Mouse (Mus musculus): ENCODE results near the gene Mogat2. TPM values are rescaled to one million over a fixed set of nuclear protein-coding genes. Genes with fewer than 3 reads are reported as not detected.

Gene Mogat2
- total RNA-seq, 2 experiments from 2014 or later, result not detected

DNA sequence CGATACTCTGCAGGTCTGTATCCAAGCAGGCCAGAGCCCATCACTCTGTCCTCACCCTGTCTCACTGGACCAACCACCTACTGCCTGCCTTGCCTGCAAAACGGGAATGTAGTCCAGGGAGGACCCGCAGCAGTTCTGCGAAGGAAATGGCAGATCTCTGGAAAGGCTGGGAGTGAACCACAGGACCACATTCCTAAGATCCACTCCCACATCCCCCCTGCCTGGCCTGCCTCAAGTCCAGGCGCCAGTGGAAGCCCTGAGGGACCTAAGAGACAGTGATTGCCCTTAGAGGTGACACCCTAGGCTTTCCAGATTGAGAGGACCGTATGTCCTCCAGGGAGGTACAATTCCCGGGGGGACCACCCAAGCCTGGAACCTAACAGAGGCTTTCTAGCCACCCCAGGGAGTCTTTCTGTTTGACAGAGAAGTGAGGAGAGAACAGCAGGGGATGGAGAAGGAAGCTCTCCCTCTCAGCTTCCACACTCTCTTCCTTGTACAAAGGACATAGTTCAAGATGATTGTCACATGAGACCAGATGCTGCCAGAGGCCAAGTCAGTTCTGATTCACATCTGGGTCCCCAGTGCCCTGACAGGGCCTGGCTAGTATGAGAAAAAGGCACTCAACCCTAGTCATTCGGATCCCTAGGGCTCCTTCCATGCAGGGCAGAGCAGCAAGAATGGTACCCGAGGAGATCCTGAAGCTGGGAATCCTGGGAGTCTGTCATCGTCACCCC is 66.5 kb downstream of the Mogat2 start:
- no peak for DNase-seq
- intact Hi-C loops (cut with DNase I), result no loop called here

DNA sequence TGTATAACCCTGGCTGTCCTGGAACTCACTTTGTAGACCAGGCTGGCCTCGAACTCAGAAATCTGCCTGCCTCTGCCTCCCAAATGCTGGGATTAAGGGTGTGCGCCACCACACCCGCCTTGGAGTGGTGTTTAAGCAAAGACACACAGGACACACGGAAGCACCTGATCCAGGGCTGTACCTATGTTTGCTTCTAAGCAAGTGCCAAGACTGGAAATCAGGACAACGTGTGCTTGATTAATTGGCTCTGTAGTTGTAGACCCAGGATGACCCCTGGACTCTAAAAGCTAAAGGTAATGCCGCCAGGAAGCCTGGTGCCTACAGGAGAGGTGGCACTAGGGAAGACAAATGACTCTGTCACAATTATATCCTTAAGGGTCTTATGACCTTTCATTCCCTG is 67.9 kb downstream of the Mogat2 start:
- no peak for DNase-seq
- intact Hi-C loops (cut with DNase I), result no loop called here

DNA sequence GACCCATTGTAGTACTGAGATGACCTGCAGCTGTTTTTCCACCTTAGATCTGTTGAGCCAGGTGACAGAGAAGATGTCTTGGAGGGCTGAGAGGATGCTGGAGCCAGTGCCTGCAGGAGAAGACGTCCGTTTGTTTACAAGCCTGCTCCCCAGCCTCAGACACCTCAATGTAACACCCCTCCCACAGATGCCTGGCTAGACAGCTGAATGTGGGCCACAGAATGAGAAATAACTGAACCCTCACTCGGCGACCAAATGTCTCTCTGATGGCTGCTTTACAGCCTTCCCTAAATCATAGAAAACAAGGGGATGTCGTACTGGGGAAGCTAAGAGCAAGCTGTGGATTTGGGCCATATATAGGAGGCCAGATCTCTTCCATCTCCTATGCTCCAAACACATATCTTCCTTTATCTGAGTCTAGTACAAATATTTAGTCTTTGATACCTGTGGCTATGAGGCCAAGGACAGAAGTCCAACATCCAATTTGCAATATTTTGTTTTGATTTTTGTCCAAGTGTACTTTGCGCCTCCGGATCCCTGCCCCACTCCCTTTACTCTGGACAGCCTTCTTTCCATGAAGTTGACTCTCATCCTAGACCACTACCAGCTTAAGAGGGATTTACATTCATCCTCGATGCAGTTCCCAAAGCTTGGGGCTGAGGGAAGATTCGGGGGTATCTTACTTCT is 68.6 kb downstream of the Mogat2 start:
- DNase-seq, result no peak
- intact Hi-C loops (cut with DNase I), result no loop called here

Other genes starting within 250 kb of the Mogat2 start
- 10 to 100 TPM; 21.6 to 28.6 TPM for gene Uvrag, start 97.5 kb downstream of the Mogat2 start, total RNA-seq (2021)
- 100 to 1,000 TPM; 395 to 404 TPM for gene Dgat2, start 55.9 kb downstream of the Mogat2 start, total RNA-seq (2021)
- 1 to 10 TPM; 2.9 to 3.3 TPM for gene Map6, start 28.8 kb upstream of the Mogat2 start, total RNA-seq (2021)
- 100 to 1,000 TPM; 241 to 339 TPM for gene Serpinh1, start 114.6 kb upstream of the Mogat2 start, total RNA-seq (2021)
- gene Gdpd5, start 142.8 kb upstream of the Mogat2 start, total RNA-seq (2021), result 10 to 100 TPM; 22.6 to 23.2 TPM
- not detected for gene Klhl35, start 227.4 kb upstream of the Mogat2 start, total RNA-seq (2021)
- 100 to 1,000 TPM; 324 to 333 TPM for gene Rps3, start 245.1 kb upstream of the Mogat2 start, total RNA-seq (2021)

All from heart, postnatal 36 days (tissue).